Mouse (Mus musculus): Measurements from ENCODE around the gene Arhgef25. TPM values are rescaled to one million over a fixed set of nuclear protein-coding genes. Genes with fewer than 3 reads are reported as not detected.

Arhgef25 gene
- polyA plus RNA-seq, 1 experiment: not detected

DNA sequence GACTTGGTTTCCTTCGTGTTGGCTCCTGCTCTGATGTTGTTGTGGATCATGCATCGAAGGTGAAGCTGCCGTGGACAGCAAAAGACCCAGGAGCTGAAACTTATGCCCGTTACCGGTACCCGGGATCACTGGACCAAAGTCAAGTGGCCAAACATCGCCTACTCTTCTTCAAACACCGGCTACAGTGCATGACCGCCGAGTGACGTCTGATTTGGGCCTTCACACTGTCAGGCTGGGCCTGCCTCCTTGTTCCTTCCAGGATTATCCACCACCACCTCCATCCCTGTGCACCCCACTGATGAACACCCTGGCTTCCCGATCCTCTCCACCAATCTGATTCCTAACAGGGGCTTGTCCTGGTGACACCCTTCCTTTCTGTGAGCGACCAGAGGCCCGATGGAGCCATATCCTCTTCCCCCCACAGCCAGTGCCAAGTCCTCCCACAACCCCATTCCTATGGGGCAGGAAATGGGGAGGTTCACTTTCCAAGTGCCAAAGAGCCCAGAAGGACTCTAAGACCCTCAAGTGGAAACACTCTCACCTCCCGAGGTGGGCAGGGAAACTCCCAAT lies 18.2 kb downstream of the Arhgef25 start:
- no peak overlapping the region for H3K27ac ChIP-seq (ENCODE audit: insufficient read depth, low read depth, low read length)
- peaks cover 7% of the 10 kb centered on the region for H3K4me1 ChIP-seq (ENCODE audit: control insufficient read depth, insufficient read depth, low read length)
- TF ChIP-seq POLR2A (IDR thresholded peaks at IDR 0.05; ENCODE audit: borderline replicate concordance, low read depth, low read length) (no peak), CTCF (IDR thresholded peaks at IDR 0.05; ENCODE audit: low read depth, low read length) (no peak)
- no peak overlapping the region for H3K4me3 ChIP-seq (ENCODE audit: insufficient read depth, low read length)

DNA sequence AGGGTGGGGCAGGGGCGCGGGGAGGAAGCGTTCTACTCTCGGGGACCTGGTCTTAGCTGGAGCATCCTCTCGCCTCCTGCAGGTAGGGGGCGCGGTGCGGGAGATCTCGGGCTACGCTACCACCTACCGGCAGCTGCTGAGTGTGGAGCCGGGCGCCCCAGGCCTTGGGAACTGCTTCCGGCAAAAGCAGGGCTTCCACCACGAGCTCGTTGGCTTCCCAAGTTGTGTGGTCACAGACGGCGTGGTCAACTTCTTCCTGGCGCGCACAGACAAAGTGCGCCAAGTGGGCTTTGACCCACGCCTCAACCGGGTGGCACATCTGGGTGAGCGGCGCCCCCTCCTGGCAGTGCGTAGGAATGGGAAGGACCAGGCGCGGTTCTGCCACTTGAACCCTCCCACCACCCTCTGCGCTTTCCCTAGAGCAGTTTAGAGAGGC lies 19.0 kb downstream of the Arhgef25 start:
- Histone ChIP-seq H3K27ac (ENCODE audit: insufficient read depth, low read depth, low read length) (no peak overlapping the region), H3K4me3 (ENCODE audit: insufficient read depth, low read length) (no peak overlapping the region), H3K4me1 (ENCODE audit: control insufficient read depth, insufficient read depth, low read length) (peaks cover 7% of the 10 kb centered on the region)
- peak; percentile 85 for TF ChIP-seq CTCF (IDR thresholded peaks at IDR 0.05; ENCODE audit: low read depth, low read length)
- no peak for TF ChIP-seq POLR2A (IDR thresholded peaks at IDR 0.05; ENCODE audit: borderline replicate concordance, low read depth, low read length)

DNA sequence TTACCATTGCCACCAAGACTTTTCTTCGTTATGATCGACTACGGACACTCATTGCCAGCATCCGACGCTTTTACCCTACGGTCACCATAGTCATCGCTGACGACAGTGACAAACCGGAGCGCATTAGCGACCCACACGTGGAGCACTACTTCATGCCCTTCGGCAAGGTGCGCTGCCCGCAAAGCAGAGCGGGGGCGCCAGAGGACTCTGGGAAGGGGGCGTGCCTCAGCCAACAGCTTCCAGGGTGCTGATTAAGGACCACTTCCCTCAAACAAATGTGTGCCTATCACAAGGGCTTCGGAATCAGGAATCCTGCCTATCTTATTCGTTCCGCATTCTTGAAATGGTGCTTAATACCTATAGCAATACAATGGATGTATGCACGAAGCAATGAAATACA lies 19.9 kb downstream of the Arhgef25 start:
- H3K4me3 ChIP-seq (ENCODE audit: insufficient read depth, low read length): no peak overlapping the region
- H3K4me1 ChIP-seq (ENCODE audit: control insufficient read depth, insufficient read depth, low read length): peaks cover 7% of the 10 kb centered on the region
- no peak overlapping the region for H3K27ac ChIP-seq (ENCODE audit: insufficient read depth, low read depth, low read length)
- TF ChIP-seq CTCF (IDR thresholded peaks at IDR 0.05; ENCODE audit: low read depth, low read length) (no peak), POLR2A (IDR thresholded peaks at IDR 0.05; ENCODE audit: borderline replicate concordance, low read depth, low read length) (no peak)

DNA sequence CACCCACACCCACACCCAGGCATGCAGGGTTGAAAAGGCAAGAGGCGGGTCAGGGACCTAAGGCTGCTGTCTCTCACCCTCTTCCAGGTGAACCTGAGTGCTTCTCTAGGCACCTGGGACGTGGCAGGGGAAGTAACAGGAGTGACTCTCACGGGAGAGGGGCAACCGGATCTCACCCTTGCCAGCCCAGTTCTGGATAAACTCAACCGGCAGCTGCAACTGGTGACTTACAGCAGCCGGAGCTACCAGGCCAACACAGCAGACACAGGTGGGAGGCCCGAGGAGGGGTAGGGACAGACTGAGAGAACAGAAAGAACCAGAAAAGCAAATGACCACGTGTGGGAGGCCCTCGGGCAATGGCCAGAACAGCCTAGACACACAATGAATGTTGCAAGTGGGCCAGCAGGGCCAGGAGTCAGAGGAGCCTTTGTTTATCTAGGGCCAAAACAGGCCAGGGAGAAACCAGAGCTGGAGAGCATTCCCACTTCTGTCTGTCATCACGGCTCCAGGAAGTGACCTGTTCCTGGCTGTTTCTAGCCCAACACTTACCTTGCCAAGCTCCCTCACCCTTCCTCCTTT lies 22.2 kb downstream of the Arhgef25 start:
- Histone ChIP-seq H3K4me1 (ENCODE audit: control insufficient read depth, insufficient read depth, low read length) (peaks cover 15% of the 10 kb centered on the region), H3K27ac (ENCODE audit: insufficient read depth, low read depth, low read length) (no peak overlapping the region), H3K4me3 (ENCODE audit: insufficient read depth, low read length) (peak overlapping the region; percentile 94)
- no peak for TF ChIP-seq POLR2A (IDR thresholded peaks at IDR 0.05; ENCODE audit: borderline replicate concordance, low read depth, low read length)
- no peak for TF ChIP-seq CTCF (IDR thresholded peaks at IDR 0.05; ENCODE audit: low read depth, low read length)

DNA sequence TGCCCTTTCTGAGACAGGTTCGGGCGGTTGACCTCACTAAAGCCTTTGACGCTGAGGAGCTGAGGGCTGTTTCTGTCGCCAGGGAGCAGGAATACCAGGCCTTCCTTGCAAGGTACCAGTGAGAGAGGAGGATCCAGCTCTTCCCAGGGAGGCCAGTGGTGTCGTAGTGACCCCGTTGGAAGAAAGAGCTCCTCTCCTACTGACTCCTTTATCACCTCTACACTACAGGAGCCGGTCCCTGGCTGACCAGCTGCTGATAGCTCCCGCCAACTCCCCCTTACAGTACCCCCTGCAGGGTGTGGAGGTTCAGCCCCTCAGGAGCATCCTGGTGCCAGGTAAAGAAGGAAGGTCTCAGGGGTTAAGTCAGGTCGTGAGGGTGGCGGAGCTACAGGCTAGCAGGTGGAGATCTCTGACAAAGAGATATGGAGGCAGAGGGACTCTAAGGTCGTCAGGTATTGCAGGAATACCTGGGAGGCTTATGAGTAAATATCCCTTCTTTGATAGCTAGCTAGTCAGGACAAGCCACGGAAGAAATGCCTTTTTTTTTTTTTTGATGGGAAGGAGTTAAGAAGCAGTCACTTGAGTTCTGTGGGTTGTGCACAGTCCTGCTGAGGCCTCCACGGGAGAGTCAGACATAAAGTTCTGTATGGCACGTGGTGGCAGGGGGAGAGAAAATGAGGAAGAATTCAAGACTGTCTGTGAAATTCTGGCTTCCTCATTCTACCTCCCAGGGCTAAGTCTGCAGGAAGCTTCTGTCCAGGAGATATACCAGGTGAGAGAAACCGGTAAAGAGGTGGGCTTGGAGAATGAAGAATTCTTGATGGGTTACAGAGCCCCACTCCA lies 22.9 kb downstream of the Arhgef25 start:
- TF ChIP-seq POLR2A (IDR thresholded peaks at IDR 0.05; ENCODE audit: borderline replicate concordance, low read depth, low read length) (no peak), CTCF (IDR thresholded peaks at IDR 0.05; ENCODE audit: low read depth, low read length) (no peak)
- H3K4me1 ChIP-seq (ENCODE audit: control insufficient read depth, insufficient read depth, low read length): peaks cover 18% of the 10 kb centered on the region
- H3K27ac ChIP-seq (ENCODE audit: insufficient read depth, low read depth, low read length): peak overlapping the region; percentile 91
- peak overlapping the region; percentile 94 for H3K4me3 ChIP-seq (ENCODE audit: insufficient read depth, low read length)

DNA sequence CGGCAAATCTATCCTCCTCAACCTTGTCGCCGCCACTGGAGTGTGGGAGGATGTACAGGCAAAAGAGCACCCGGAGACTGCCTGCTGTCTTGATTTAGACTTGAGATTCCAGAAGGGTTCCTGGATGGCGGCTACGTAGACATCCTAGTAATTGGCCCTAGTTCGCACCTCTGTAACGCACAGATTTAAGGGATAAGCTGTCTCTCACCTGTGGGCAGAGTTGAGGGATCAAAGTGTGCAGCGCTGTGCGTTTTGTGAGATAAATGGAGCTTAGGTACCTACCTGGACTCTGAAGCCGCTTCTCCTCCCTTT lies 23.5 kb downstream of the Arhgef25 start:
- Histone ChIP-seq H3K4me1 (ENCODE audit: control insufficient read depth, insufficient read depth, low read length) (peaks cover 18% of the 10 kb centered on the region), H3K27ac (ENCODE audit: insufficient read depth, low read depth, low read length) (peak overlapping the region; percentile 91), H3K4me3 (ENCODE audit: insufficient read depth, low read length) (peak overlapping the region; percentile 94)
- no peak for TF ChIP-seq CTCF (IDR thresholded peaks at IDR 0.05; ENCODE audit: low read depth, low read length)
- TF ChIP-seq POLR2A (IDR thresholded peaks at IDR 0.05; ENCODE audit: borderline replicate concordance, low read depth, low read length): no peak

DNA sequence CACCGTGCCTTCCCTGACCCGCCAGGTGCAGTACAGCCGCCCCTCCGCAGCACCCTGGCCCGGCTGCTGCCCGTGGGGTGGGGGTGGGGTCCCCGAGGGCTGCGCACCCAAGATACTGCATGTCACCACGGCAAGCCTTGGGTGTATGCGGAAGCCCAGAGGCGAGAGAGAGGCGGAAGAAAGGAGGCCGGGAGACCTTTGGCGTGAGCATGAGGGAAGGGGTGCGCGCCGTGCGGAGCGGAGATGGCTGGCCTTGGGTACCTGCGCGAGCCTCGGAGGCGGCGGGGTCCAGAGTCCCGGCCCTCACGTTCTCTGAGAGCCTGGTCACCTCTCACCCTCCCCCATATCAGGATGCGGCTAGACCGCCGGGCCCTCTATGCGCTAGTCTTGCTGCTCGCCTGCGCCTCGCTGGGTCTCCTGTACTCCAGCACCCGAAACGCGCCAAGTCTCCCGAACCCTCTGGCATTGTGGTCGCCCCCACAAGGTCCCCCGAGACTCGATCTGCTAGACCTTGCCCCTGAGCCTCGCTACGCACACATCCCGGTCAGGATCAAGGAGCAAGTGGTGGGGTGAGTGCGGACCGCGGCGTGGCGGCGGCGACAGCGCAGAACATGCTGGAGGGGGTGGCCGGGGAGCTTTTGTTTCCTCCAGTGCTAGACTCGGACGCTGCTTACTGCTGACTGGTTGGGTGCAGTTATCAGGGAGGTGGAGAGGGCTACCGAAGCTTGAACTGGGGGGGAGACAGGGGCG lies 24.1 kb downstream of the Arhgef25 start:
- Histone ChIP-seq H3K27ac (ENCODE audit: insufficient read depth, low read depth, low read length) (peak overlapping the region; percentile 91), H3K4me1 (ENCODE audit: control insufficient read depth, insufficient read depth, low read length) (peaks cover 20% of the 10 kb centered on the region), H3K4me3 (ENCODE audit: insufficient read depth, low read length) (peak overlapping the region; percentile 94)
- no peak for TF ChIP-seq CTCF (IDR thresholded peaks at IDR 0.05; ENCODE audit: low read depth, low read length)
- no peak for TF ChIP-seq POLR2A (IDR thresholded peaks at IDR 0.05; ENCODE audit: borderline replicate concordance, low read depth, low read length)

DNA sequence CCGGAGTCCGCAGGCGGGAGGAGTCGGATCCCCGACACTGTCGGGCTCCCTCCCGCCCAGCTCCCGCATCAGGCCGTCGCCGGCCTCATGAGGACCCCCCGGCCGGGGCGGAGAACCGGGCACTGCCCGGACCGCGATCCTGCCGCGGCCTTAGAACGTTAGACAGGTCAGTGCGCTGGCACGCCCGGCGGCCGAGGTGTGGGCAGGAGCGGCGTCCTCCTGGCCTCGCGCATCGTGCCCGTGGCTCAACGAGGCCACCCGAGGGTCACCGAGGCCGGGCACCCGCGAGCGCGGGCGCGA lies 24.6 kb downstream of the Arhgef25 start:
- H3K4me3 ChIP-seq (ENCODE audit: insufficient read depth, low read length): peak overlapping the region; percentile 94
- TF ChIP-seq CTCF (IDR thresholded peaks at IDR 0.05; ENCODE audit: low read depth, low read length) (no peak), POLR2A (IDR thresholded peaks at IDR 0.05; ENCODE audit: borderline replicate concordance, low read depth, low read length) (no peak)
- H3K4me1 ChIP-seq (ENCODE audit: control insufficient read depth, insufficient read depth, low read length): peaks cover 23% of the 10 kb centered on the region
- H3K27ac ChIP-seq (ENCODE audit: insufficient read depth, low read depth, low read length): peak overlapping the region; percentile 91

DNA sequence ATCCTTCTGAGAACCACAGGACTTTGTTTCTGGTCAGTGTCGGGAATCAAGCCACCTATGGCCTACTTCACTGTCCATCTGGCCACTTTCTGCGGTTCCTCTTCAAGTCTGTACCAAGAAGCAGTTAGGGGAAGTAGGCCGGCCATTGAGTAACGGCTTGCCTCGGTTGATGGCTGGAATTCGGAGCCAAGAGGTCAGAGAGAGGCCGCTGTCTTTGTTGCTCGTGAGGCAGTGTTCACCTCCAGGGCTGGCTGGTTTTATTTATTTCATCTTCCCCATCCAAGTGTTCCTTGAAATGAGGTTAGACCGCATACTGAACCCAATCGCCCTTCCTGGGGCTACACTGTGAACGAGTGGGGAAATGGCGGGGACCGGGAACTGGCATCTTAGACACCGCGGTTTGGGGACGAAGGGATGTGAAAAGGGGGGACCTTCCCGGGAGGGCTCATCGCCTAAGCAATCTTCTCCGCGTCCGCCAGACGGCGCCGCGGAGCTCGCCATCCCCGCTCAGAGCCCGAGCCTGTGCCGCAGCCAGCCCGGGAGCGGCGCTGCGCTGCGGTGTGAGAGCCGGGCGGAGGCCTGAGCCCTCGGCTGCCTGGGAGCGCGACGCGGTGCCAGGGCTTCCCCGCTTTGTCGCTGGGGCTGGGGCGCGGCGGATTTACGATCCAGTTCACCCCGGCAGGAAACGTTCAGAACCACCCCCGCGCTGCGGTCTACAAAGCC lies 25.1 kb downstream of the Arhgef25 start, which contains the start of gene B4galnt1:
Gene B4galnt1 (plus strand): TSS at position 595 of the 723 bp plus-strand sequence.
- TF ChIP-seq CTCF (IDR thresholded peaks at IDR 0.05; ENCODE audit: low read depth, low read length): peak; percentile 69
- no peak for TF ChIP-seq POLR2A (IDR thresholded peaks at IDR 0.05; ENCODE audit: borderline replicate concordance, low read depth, low read length)
- peaks cover 26% of the 10 kb centered on the region for H3K4me1 ChIP-seq (ENCODE audit: control insufficient read depth, insufficient read depth, low read length)
- H3K4me3 ChIP-seq (ENCODE audit: insufficient read depth, low read length): peak within 1 kb of the TSS; percentile 94
- H3K27ac ChIP-seq (ENCODE audit: insufficient read depth, low read depth, low read length): peak within 1 kb of the TSS; percentile 91

All from bone marrow macrophage, adult 2 months (primary cell).